Mouse (Mus musculus) ES-Bruce4 (cell line): ENCODE results near the gene Crocc.

Experiments used
- CTCF ChIP-seq: IDR thresholded peaks from one replicate; pipeline ENCODE4 v1.8.1; 2011; ENCODE audit warnings: low read depth, low read length
- EP300 ChIP-seq: IDR thresholded peaks from 2 replicates; pipeline ENCODE4 v1.6.1; 2011; ENCODE audit warnings: low read depth, low read length; ENCODE audit not compliant: insufficient read depth
- POLR2A ChIP-seq: IDR thresholded peaks from one replicate; pipeline ENCODE4 v1.8.1; 2011; ENCODE audit warnings: low read length; ENCODE audit not compliant: insufficient read depth

- TF ChIP-seq POLR2A (no peak), CTCF (no peak), EP300 (no peak)
These were observed 7.2 kb downstream of the Crocc start for GRCm38 (mm10) chr4:141053138-141053537.
